Mouse (Mus musculus): Measurements from ENCODE around the gene Rnd1.

The Rnd1 gene

DNA sequence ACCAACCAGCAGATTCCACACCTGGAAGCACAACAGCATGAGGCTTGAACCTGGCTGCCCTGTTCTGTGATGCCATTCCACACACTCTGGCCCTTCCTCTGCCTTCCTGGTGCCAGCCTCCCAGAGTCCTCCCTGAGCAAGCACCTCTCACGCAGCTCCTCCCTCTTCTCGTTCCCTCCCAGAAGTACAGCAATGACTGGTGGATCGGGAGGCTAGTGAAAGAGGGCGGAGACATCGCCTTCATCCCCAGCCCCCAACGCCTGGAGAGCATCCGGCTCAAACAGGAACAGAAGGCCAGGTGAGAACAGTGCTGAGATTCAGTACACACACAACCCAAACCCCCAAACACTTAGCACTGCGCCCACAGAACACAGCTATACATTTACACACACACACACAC is 37.1 kb downstream of the Rnd1 start:
- DNase-seq (ENCODE audit: low read depth in 1 of 2, low spot score in 2 of 2) = no peak

DNA sequence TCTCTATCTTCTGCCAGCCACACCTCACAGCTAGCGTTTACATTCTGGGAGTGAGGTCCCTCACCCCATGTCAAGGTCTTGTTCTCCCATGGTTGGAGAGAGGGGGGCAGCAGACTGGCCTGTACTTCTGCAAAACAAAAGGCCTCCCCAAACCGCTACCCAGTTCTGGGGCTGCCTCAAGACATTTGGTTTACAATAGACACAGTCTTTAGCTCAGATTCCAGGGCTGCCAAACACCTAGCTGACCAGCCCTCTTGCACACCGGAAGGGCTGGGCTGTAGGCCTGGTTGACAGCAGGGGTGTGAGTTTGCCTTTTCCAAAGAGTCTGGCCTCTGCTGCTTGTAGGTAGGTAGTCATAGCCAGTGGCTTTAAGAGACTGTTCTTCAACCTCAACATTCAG is 40.1 kb downstream of the Rnd1 start:
- DNase-seq (ENCODE audit: low read depth in 1 of 2, low spot score in 2 of 2) = no peak

DNA sequence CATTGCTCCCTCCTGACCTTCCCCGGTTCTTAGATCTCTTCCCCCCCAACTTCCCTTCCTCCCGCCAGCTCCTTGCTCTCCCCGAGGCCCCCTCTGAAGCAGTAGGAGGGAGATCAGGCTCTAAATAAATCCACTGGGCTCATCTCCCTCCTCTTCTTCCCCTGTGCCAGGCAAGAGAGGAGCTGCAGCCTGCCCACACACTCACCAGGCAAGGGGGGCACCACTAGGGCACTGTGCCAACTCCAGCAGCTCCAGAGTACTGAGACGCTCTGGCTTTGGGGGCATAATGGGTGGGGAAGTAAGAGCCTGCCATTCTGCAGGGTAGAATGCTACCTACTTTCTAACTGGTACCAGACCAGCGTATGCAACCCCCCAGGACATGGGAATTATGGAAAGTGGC is 40.7 kb downstream of the Rnd1 start:
- DNase-seq (ENCODE audit: low read depth in 1 of 2, low spot score in 2 of 2) = no peak

DNA sequence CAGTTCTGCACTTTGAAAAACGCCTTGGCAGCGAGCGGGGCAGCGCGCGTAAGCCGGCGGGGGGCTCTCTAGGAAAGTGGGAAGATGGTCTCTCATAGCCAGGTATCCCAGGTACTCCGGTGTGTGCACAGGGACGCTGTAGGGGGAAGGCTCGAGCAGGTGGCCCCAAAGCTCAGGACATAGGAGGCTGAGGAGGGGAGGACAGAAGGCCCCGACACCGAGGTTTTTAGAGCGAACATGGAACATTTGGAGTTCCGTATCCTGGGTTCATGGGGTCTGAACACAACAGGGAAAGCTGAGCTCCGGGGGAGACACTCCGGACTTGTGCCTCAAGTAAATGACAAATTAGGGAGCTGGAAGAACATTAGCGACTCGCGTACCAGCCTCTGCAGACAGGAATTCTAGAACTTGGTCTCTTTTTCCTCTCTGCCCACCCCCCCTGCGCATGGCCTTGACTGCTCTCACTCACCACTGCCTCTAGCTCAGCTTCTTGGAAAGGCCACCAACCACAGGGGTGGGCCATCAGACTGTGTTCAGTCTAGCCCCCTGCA is 41.9 kb downstream of the Rnd1 start:
- no peak for DNase-seq (ENCODE audit: low read depth in 1 of 2, low spot score in 2 of 2)

DNA sequence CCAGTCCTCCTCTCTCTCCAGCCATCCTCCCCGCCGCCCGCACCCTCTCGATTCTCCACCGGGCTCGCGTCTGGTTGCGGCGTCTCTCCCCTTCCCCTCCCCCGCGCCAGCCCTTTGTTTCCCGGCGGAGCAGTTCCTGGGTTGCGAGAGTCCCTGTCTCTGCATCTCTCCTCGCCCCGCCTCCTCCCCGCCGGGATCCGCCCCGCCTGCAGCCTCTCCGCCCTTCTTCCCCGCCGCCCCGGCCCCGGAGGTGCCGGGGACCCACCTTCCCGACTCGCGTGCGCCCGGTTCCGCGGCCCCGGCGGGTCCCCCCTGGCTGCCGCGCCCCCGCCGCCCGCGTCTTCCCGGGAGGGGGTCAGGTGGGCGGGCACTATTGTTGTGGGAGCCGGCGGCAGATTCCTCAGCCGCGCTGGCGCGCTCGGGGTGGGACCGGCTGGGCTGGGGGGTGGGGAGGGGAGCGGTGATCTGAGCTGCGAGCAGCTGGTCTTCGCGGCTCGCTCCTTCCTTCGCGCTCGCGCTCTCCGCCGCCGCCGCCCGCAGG is 42.6 kb downstream of the Rnd1 start:
- DNase-seq (ENCODE audit: low read depth in 1 of 2, low spot score in 2 of 2) = no peak

DNA sequence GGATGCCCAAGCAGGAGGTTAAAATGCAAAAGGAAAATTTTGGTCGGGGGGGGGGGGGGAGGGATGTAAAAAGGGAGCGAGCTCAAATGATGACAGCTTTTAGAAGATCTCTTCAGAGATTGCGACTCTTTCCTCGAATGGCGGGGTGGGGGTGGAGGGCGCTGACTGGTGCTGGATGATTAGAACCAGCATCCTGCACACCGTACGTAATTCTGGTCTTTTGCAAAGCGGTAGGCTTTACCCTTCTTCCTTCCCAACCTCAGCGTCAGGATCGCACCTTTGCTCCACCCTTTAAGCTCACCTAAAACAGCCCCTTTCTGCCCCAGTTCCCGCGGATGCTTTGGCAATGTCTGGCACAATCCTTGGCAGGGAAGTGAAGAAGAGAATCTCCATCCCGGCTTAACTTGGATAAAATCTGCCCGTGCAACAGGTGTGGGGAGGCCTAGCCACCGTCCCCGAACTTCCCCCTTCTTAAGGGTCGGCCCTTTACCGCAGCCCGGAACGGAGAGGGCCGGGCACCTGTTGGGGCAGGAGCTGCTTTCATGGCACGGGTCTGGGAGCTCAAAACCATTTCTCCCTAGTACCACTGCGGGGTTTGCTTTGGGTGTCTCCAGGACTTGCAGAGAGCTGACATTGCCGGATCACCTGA is 43.3 kb downstream of the Rnd1 start:
- no peak for DNase-seq (ENCODE audit: low read depth in 1 of 2, low spot score in 2 of 2)

DNA sequence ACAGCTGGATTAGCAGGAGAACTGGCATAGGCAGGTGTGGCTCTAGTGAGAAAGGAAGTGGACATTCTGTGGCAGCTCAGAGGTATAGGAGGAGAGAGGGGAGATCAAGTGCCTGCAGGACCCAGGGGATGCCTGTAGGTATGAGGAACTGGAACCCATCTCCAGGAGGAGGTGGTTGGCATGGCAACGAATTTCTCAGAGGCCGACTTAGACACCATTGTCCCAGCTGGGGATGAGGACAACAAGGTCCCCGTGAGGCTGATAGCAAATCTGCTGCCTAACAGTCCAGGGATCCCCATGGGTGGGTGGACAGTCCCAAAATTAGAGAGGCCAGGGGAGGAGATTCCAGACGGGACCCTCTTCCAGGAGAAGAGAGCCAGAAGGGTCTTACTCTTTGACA is 44.3 kb downstream of the Rnd1 start:
- no peak for DNase-seq (ENCODE audit: low read depth in 1 of 2, low spot score in 2 of 2)

DNA sequence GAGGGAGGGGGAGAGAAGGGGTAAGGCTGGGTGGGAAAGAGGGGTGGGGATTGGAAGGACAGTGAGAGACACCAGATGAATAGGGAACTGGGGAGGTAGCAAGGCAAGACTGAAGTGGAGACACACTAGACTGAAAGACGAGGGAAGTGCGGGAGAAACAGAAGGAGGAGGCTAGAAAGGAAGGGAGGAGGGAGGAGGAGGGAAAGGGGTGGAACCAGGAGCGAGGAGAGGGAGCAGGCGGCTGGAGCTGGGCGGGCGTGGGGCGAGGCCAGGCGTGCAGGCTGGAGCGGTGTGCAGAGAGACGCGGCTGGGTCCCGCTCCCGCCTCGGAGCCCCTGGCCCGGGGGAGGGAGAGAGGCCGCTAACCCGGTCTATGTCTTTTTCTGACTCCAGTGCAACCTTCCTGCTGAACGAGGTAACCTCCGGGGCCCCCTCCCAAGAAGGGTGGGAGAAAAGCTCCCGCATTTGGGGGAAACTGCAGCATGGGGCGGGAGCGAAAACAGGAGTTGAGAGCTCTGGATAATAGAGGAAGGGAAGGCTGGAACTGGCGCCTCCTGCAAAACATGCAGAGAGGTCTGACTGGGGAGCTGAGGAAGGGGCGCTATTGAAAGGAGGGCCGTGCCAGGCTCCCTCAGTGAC is 45.0 kb downstream of the Rnd1 start:
- no peak for DNase-seq (ENCODE audit: low read depth in 1 of 2, low spot score in 2 of 2)

DNA sequence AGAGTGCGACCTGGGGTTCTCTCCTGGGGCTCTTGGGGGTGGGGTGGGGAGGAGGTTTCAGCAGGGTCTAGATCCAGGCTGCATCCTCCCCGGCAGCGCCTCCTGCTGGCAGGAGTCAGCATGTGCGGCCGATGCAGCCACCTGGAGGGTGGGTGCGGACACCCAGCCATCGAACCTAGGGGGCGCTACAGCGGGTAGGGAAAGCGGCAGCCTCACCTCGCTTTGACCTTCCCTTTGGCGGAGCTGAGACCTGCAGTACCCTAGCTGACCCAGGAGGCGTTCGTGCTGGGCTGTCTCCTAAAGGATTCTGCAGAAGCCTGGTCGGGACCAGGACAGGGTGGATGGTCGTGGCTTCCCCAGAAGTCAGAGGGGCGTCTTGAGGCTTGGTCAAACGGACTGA is 45.8 kb downstream of the Rnd1 start:
- DNase-seq (ENCODE audit: low read depth in 1 of 2, low spot score in 2 of 2) = peak; percentile 41 to 64

DNA sequence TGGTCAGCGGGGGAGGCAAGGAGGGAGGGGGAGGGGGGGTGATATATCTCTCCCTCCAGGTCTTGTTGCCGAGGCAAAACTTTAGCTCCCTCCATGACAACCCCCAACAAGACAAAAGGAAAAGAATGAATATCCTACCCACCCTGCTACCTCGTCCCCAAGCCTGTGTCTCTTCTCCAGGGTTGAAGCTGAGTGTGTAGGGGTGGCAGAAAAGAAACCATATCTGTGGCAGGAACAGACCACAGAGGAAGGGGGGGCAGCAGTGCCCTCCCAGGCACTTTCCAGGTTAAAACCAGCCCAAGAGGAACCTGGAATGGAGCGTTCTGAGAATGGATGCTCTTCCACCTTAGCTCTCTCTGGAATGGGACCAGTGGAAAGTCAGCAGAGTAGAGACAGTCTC is 46.7 kb downstream of the Rnd1 start, which contains the start of gene Cacnb3:
Cacnb3 (plus strand) TSS at position 301 of the 400 bp plus-strand sequence.
- no peak for DNase-seq (ENCODE audit: low read depth in 1 of 2, low spot score in 2 of 2)

DNA sequence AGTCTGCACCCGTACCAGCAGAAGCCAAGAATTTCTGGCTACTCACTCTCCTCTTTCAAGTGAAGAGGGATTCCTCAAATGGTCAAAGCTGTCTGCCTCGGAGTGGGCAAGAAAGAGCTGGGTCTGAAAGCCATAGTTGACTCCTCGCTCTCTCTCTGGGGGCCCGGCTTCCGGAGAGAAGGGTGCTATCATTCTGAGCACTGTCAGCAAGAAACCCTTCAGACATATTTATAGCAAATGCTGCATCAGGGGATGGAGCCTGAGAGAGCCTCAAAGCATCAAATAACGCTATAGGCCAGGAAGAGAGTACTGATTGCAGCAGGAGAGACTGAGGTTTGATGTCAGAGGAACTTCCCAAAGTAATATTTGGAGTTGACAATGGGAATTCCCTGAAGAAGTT is 47.8 kb downstream of the Rnd1 start:
- no peak for DNase-seq (ENCODE audit: low read depth in 1 of 2, low spot score in 2 of 2)

DNA sequence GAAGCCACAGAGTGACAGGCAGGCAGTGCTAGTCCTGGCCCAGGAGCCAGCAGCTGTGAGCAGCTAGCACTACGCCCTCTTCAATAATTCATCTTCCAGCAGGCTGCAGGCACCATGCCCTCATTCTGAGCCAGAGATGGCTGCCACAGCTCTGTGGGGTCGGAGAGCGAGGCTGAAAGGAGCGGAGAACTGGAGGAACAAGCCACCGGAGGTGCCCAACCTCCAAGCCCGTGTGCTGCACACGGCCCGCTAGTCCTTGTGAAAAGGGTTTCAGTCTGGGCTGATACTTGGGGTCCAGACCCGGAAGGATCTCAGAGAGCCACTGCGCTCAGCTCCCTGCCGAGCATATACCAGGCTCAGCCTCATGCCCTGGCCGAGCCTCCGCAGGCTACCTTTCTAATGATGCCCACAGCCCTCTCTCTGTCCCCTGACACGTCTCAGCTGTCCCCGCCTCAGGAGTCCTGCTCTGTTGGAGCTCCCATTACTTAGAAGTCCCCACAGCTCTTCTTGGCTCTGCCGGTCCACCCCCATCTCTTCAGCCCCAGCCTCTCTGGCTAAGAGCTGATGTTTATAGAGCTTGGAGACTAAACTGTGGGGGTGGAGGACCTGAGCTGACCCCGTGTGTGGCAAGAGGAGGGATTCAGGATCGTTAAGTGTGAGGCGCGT is 48.5 kb downstream of the Rnd1 start:
- no peak for DNase-seq (ENCODE audit: low read depth in 1 of 2, low spot score in 2 of 2)

DNA sequence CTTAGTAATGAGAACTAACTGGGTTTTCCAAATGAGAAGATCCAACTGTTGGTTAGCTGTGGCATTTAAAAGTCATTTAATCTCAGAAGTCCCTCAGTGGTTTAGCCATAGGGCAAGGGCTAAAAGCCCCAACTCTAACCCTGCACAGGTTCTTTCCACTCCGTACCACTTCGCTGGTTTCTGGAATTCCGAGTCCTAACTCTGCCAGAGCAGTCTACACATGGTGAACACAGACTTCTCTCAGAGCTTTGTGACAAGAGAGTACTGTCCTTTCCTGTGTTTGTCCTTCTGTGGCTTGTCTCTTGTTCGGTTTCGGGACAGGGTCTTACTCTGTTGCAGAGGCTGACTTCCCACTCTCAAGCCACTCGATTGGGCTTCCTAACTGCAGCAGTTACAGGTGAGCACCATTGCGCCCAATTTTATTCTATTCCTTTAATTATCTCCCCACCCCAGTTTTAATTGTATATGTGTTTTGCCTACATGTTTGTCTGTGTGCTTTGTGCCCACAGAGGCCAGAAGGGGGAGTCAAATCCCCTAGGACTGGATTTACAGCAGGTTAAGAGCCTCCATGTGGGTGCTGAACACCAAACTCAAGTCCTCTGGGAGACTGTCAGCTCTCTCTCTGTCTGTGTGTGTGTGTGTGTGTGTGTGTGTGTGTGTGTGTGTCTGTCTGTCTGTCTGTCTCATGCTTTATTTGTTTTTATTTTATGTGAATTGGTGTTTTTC is 50.6 kb downstream of the Rnd1 start:
- DNase-seq (ENCODE audit: low read depth in 1 of 2, low spot score in 2 of 2) = no peak

DNA sequence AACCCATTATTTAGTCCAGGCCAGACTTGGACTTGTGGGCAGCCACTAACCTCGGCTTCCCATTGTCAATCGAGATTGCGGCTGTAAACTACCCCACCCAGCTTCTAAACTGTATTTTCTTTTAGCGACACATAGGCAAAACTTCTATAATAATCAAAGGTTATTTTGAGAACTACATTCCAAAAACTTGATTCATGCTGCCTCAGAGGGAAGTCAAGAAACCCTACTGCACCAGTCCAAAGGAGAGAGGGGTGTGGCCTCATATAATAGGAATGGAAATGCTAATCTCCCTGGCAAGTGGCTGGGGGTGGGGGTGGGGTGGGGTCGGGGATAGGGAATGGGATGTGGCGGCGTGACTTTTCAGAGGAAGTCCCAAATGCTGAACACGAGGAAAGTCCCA is 51.2 kb downstream of the Rnd1 start:
- no peak for DNase-seq (ENCODE audit: low read depth in 1 of 2, low spot score in 2 of 2)

DNA sequence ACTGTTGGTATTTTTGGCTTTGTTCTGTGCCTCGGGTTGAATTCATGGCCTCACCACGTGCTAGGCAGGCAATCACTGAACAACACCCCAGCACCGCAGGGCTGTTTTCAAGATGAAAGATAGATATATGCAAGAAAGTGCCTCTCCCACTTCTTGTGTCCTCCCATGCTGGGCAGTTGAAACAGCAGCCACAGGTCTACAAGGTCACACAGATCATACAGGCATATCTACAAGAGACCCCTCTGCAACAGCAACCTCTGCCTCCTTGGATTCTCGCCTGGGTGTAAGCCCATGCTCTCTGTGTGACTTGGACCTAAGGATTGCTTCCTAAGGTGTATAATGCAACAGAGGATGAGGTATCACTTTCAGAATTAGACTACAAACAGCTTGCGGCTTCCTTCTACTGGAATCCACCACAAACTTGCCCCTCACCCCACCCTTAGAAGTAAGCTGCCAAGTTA is 53.9 kb downstream of the Rnd1 start:
- no peak for DNase-seq (ENCODE audit: low read depth in 1 of 2, low spot score in 2 of 2)

DNA sequence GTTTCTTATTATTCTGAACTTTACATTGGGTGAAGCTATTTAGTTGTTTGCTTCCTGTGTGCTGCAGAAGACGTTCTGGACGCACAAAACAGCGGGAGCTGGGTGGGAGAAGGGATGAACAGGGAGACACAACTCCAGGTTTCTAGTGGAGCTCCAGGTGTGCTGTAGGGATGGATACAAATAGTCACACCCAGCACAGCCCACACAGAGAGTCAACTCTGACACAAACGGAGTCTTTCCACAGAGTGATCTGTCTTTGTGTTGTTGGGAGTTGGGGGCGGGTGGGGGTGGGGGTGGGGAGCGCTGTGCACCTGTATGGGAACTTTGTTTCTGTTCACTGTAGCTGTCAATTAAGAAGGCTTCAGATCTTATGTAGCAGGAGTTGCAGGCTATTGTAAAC is 54.5 kb downstream of the Rnd1 start:
- DNase-seq (ENCODE audit: low read depth in 1 of 2, low spot score in 2 of 2) = no peak

DNA sequence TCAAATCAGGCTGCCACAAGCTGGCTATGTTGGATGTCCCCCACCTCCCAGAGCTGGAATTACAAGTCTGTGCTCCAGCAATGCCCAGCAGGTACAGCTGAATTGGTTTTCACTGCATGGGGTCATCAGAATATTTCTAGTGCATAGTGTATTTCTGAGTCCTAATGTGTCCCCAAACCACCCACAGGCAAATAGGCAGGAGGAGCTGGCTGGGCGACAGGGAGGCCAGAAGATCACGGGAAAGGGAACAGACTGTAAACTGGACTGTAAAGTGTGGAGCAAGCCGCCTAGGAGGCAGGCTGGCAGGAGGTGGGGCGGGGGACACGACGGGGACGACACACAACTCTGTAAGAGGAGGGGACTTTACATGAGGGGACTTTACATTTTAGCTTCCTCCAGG is 55.1 kb downstream of the Rnd1 start:
- no peak for DNase-seq (ENCODE audit: low read depth in 1 of 2, low spot score in 2 of 2)

DNA sequence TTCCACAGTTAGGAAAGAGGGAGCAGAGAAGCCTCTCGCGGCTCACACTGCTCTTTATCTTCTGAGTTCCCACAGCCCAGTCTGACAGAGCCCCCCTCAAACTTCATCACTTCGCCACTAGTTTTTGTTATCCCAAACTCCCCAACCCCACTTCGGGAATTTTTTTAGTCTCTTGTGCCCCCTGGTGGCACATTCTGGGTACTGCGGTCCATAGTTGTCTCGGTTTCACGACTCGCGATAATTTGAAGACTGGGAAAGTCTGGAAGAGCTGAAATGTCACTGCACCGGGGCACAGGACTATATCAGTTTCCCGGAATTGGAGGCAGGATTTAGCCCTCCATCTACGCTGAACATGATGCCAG is 60.1 kb downstream of the Rnd1 start:
- DNase-seq (ENCODE audit: low read depth in 1 of 2, low spot score in 2 of 2) = no peak

DNA sequence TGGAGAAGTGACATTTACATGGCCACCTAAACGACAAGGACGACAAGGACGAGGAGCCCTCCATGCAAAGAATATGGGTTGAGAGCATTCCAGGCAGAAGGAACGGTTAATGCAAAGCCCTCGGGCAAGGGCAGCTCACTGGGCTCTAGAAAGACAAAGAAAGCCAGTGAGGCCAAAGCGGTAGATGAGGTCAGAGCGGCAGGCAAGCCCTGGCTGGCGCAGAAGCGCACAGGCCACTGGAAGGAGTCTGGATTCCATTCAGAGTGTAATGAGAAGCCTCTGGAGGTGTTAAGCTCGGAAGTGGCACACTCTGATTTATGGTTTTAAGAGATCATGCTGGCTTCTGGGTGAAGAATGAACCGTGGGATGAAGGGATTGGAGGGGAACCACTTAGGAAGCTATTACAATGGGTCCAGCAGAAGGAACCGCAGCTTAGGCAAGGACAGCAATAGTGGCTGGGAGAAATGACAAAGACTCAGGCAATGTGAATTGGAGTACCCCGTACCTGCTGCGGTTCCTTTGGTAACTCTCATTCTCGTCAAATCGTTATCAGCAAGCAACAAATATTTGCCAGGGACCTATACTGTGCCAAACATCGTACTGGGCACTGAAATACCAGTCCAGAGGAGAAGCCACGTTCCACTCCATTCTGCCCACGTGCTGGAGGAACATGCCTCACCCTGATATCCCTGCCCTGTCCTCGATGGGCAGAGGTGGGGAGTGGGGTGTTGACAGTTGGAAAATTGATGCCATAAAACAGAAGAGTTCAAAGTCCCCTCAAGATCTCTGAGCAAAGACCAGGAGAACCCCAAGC is 60.7 kb downstream of the Rnd1 start:
- DNase-seq (ENCODE audit: low read depth in 1 of 2, low spot score in 2 of 2) = no peak

DNA sequence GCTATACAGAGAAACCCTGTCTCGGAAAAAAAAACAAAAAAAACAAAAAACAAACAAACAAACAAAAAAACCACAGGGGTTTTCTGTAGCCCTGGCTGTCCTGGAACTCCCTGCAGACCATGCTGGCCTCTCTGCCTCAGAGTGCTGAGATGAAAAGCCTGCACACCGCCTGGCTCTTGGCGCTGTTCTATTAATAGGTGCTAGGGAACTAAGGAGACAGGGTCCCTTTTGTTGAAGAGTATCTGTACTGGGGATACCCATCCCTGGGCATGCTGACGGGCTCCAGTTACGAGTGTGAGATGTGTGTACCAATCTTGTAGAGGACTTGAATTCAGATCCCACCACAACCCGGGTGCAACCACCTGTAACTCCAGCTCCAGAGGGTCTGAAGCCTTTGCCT is 61.5 kb downstream of the Rnd1 start:
- no peak for DNase-seq (ENCODE audit: low read depth in 1 of 2, low spot score in 2 of 2)

DNA sequence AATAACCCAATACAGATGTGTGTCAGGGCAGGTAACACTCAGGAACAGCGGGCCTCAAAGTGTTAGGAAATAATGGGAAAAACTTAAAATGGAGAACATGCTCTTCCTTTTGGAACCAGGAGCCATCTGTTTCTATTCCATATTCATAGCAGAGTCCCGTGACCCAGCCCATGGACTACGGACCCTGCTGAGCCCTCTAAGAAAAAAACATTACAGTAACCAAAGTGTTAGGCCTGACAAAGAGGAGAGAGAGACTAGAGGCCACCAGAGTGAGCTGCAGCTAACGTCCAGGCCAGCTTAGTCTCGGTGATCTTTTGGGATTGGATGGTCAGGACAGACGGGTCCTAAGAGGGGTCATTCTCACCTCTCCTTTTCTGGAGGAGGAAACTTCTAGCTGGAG is 62.3 kb downstream of the Rnd1 start:
- no peak for DNase-seq (ENCODE audit: low read depth in 1 of 2, low spot score in 2 of 2)

Data from monocyte, adult 2 months (primary cell).